ENCODE assay signal across 22 mouse cellular contexts in genomic region chr10:110566260-110567050, GRCm38 (mm10).
DNase-seq lines count a peak whose midpoint lies in the region; ATAC-seq lines count a peak whose summit lies in the region.
"Had no signal": no experiment of that assay in that cellular context is flagged by ENCODE, and none has a peak within 500 bp of the region (broad histone marks: within the 10 kb centered on the region; RNA-seq: fewer than 3 reads in every experiment).

No protein-coding gene starts in this region.

- peak; percentile 43 for ATAC-seq in forebrain, embryonic 11.5 days (replicated peaks; ENCODE audit: low FRiP score)
- ATAC-seq in forebrain, embryonic 12.5 days (ENCODE audit: low FRiP score), result no peak; the same call in 1 of the 2 replicates
- ATAC-seq in neural tube, embryonic 13.5 days (ENCODE audit: low read depth), result peak; percentile 15; the same call in 1 of the 2 replicates
- peak; percentile 75 for ATAC-seq in midbrain, embryonic 13.5 days
- ATAC-seq: inflammation-experienced regulatory T-cells, adult 6 months; liver, embryonic 12.5 days had no signal

- H3K9ac ChIP-seq in forebrain, embryonic 11.5 days (ENCODE audit: low read length), result no peak overlapping the region
- H3K9ac ChIP-seq in forebrain, embryonic 12.5 days, result no peak overlapping the region
- no peak overlapping the region for H3K9ac ChIP-seq in neural tube, embryonic 13.5 days
- no peak overlapping the region for H3K9ac ChIP-seq in midbrain, embryonic 13.5 days (replicated peaks)
- H3K9ac ChIP-seq: embryonic facial prominence, embryonic 12.5 days; limb, embryonic 12.5 days; liver, embryonic 12.5 days had no signal

- H3K4me1 ChIP-seq in forebrain, embryonic 11.5 days (replicated peaks; ENCODE audit: control insufficient read depth, insufficient read depth, low read length), result 0 out of 2 replicates have a peak, but pooled peaks cover 4% of the 10 kb centered on the region
- H3K4me1 ChIP-seq in forebrain, embryonic 12.5 days, result peaks cover 5% of the 10 kb centered on the region; the same call in 1 of the 2 replicates
- H3K4me1 ChIP-seq in neural tube, embryonic 13.5 days (replicated peaks), result no peaks in the 10 kb centered on the region
- H3K4me1 ChIP-seq in midbrain, embryonic 13.5 days (replicated peaks), result peaks cover 7% of the 10 kb centered on the region
- H3K4me1 ChIP-seq: embryonic facial prominence, embryonic 12.5 days; limb, embryonic 12.5 days; liver, embryonic 12.5 days; megakaryocyte, embryonic 14.5 days had no signal

- DNase-seq in forebrain, embryonic 11.5 days (ENCODE audit: low spot score), result no peak
- no peak for DNase-seq in neural tube, embryonic 10.5 days (ENCODE audit: extremely low spot score, low spot score)
- peak; percentile 28 for DNase-seq in retina, postnatal 1 day
- no peak for DNase-seq in spleen, postnatal 4 days (ENCODE audit: low spot score in 2 of 2)
- no peak for DNase-seq in kidney, postnatal 36 days
- DNase-seq: cerebellum, adult 9-10 months; gastrocnemius, postnatal 25 days; heart, postnatal 14 days; kidney, adult 9 months; kidney, postnatal 25 days; lung, adult 2 months; right cerebral cortex, postnatal 4 days had no signal

- H3K36me3 ChIP-seq in forebrain, embryonic 11.5 days (ENCODE audit: control insufficient read depth, insufficient read depth, low read length), result no peaks in the 10 kb centered on the region
- H3K36me3 ChIP-seq in forebrain, embryonic 12.5 days (replicated peaks), result no peaks in the 10 kb centered on the region
- H3K36me3 ChIP-seq in neural tube, embryonic 13.5 days, result no peaks in the 10 kb centered on the region
- no peaks in the 10 kb centered on the region for H3K36me3 ChIP-seq in midbrain, embryonic 13.5 days
- H3K36me3 ChIP-seq: embryonic facial prominence, embryonic 12.5 days; limb, embryonic 12.5 days; liver, embryonic 12.5 days had no signal

- H3K27me3 ChIP-seq in forebrain, embryonic 11.5 days (ENCODE audit: control insufficient read depth, insufficient read depth, low read length), result no peaks in the 10 kb centered on the region
- H3K27me3 ChIP-seq in forebrain, embryonic 12.5 days, result no peaks in the 10 kb centered on the region
- H3K27me3 ChIP-seq in neural tube, embryonic 13.5 days, result no peaks in the 10 kb centered on the region
- H3K27me3 ChIP-seq in midbrain, embryonic 13.5 days, result no peaks in the 10 kb centered on the region
- H3K27me3 ChIP-seq: embryonic facial prominence, embryonic 12.5 days; limb, embryonic 12.5 days; liver, embryonic 12.5 days; megakaryocyte, embryonic 14.5 days had no signal

- no peaks in the 10 kb centered on the region for H3K9me3 ChIP-seq in forebrain, embryonic 11.5 days (ENCODE audit: control insufficient read depth, low read length)
- H3K9me3 ChIP-seq in forebrain, embryonic 12.5 days, result no peaks in the 10 kb centered on the region
- no peaks in the 10 kb centered on the region for H3K9me3 ChIP-seq in neural tube, embryonic 13.5 days
- no peaks in the 10 kb centered on the region for H3K9me3 ChIP-seq in midbrain, embryonic 13.5 days
- H3K9me3 ChIP-seq: embryonic facial prominence, embryonic 12.5 days; limb, embryonic 12.5 days; liver, embryonic 12.5 days had no signal

- H3K4me3 ChIP-seq in forebrain, embryonic 11.5 days (ENCODE audit: low read depth, low read length), result no peak overlapping the region
- no peak overlapping the region for H3K4me3 ChIP-seq in forebrain, embryonic 12.5 days (replicated peaks)
- H3K4me3 ChIP-seq in neural tube, embryonic 13.5 days, result no peak overlapping the region
- no peak overlapping the region for H3K4me3 ChIP-seq in midbrain, embryonic 13.5 days (replicated peaks)
- H3K4me3 ChIP-seq: embryonic facial prominence, embryonic 12.5 days; erythroblast, embryonic 14.5 days; limb, embryonic 12.5 days; liver, embryonic 12.5 days; megakaryocyte, embryonic 14.5 days; myocyte had no signal

- H3K4me2 ChIP-seq in forebrain, embryonic 11.5 days (ENCODE audit: low read depth, low read length, severe bottlenecking), result no peak overlapping the region
- H3K4me2 ChIP-seq in forebrain, embryonic 12.5 days, result no peak overlapping the region
- no peak overlapping the region for H3K4me2 ChIP-seq in neural tube, embryonic 13.5 days
- H3K4me2 ChIP-seq in midbrain, embryonic 13.5 days (replicated peaks), result no peak overlapping the region
- H3K4me2 ChIP-seq: embryonic facial prominence, embryonic 12.5 days; limb, embryonic 12.5 days; liver, embryonic 12.5 days had no signal

- 77% methylated on average over 12 of the region's 12 CpGs for whole genome bisulfite sequencing in forebrain, embryonic 11.5 days
- 76% methylated on average over 12 of the region's 12 CpGs for WGBS in forebrain, embryonic 12.5 days
- WGBS in neural tube, embryonic 13.5 days, result 84% methylated on average over 12 of the region's 12 CpGs
- WGBS in midbrain, embryonic 13.5 days, result 62% methylated on average over 12 of the region's 12 CpGs

- H3K27ac ChIP-seq in forebrain, embryonic 11.5 days (ENCODE audit: low read depth, low read length), result no peak overlapping the region
- H3K27ac ChIP-seq in forebrain, embryonic 12.5 days, result no peak overlapping the region
- no peak overlapping the region for H3K27ac ChIP-seq in neural tube, embryonic 13.5 days (replicated peaks)
- H3K27ac ChIP-seq in midbrain, embryonic 13.5 days, result no peak overlapping the region
- H3K27ac ChIP-seq: embryonic facial prominence, embryonic 12.5 days; limb, embryonic 12.5 days; liver, embryonic 12.5 days had no signal
